Mouse (Mus musculus): ENCODE data around the gene Dstn. TPM values are rescaled to one million over a fixed set of nuclear protein-coding genes. Genes with fewer than 3 reads are reported as not detected.

Gene Dstn
- polyA plus RNA-seq, 1 experiment from 2014 or later: 473 TPM

- H3K36me3 ChIP-seq (ENCODE audit: insufficient read depth): no peaks in the 10 kb centered on the region
- no peaks in the 10 kb centered on the region for H3K27me3 ChIP-seq (ENCODE audit: insufficient read depth, low read length)
- H3K9me3 ChIP-seq (ENCODE audit: low read depth, low read length): no peaks in the 10 kb centered on the region
- no peak for DNase-seq
- no peak overlapping the region for H3K4me2 ChIP-seq
- TF ChIP-seq CTCF (IDR thresholded peaks at IDR 0.05; ENCODE audit: low read depth): no peak
- 88% methylated on average over 4 of the region's 4 CpGs for WGBS
- H3K27ac ChIP-seq (ENCODE audit: low read depth): no peak overlapping the region
- no peak overlapping the region for H3K4me3 ChIP-seq (ENCODE audit: low read depth, low read length)
- ATAC-seq (ENCODE audit: insufficient read depth): no peak
- no peaks in the 10 kb centered on the region for H3K4me1 ChIP-seq (ENCODE audit: insufficient read depth)
- H3K9ac ChIP-seq: no peak overlapping the region
Observed at GRCm38 (mm10) chr2:143882002-143882401, 33.1 kb upstream of the Dstn start.

- no peaks in the 10 kb centered on the region for H3K36me3 ChIP-seq (ENCODE audit: insufficient read depth)
- H3K4me2 ChIP-seq: no peak overlapping the region
- 69% methylated on average over 10 of the region's 10 CpGs for WGBS
- TF ChIP-seq CTCF (IDR thresholded peaks at IDR 0.05; ENCODE audit: low read depth): no peak
- no peaks in the 10 kb centered on the region for H3K27me3 ChIP-seq (ENCODE audit: insufficient read depth, low read length)
- no peaks in the 10 kb centered on the region for H3K4me1 ChIP-seq (ENCODE audit: insufficient read depth)
- H3K4me3 ChIP-seq (ENCODE audit: low read depth, low read length): no peak overlapping the region
- H3K9me3 ChIP-seq (ENCODE audit: low read depth, low read length): no peaks in the 10 kb centered on the region
- no peak for DNase-seq
- no peak overlapping the region for H3K27ac ChIP-seq (ENCODE audit: low read depth)
- no peak overlapping the region for H3K9ac ChIP-seq
- ATAC-seq (ENCODE audit: insufficient read depth): no peak
Observed at GRCm38 (mm10) chr2:143882606-143883288, 32.4 kb upstream of the Dstn start.

- no peaks in the 10 kb centered on the region for H3K27me3 ChIP-seq (ENCODE audit: insufficient read depth, low read length)
- H3K4me2 ChIP-seq: peak overlapping the region; percentile 29
- H3K9me3 ChIP-seq (ENCODE audit: low read depth, low read length): no peaks in the 10 kb centered on the region
- no peak for TF ChIP-seq CTCF (IDR thresholded peaks at IDR 0.05; ENCODE audit: low read depth)
- no peak overlapping the region for H3K4me3 ChIP-seq (ENCODE audit: low read depth, low read length)
- no peaks in the 10 kb centered on the region for H3K4me1 ChIP-seq (ENCODE audit: insufficient read depth)
- no peak overlapping the region for H3K9ac ChIP-seq
- peak overlapping the region; percentile 81 for H3K27ac ChIP-seq (ENCODE audit: low read depth)
- ATAC-seq (ENCODE audit: insufficient read depth) (no peak), DNase-seq (no peak)
- no peaks in the 10 kb centered on the region for H3K36me3 ChIP-seq (ENCODE audit: insufficient read depth)
- 67% methylated on average over 15 of the region's 15 CpGs for WGBS
Observed at GRCm38 (mm10) chr2:143889131-143889859, 25.8 kb upstream of the Dstn start.

GRCm38 (mm10) chr2:143889860-143890433 is 25.2 kb upstream of the Dstn start:
- DNase-seq (peak; percentile 86), ATAC-seq (ENCODE audit: insufficient read depth) (peak; percentile 94)
- Histone ChIP-seq H3K4me3 (ENCODE audit: low read depth, low read length) (no peak overlapping the region), H3K9me3 (ENCODE audit: low read depth, low read length) (no peaks in the 10 kb centered on the region), H3K27ac (ENCODE audit: low read depth) (peak overlapping the region; percentile 81), H3K27me3 (ENCODE audit: insufficient read depth, low read length) (no peaks in the 10 kb centered on the region), H3K9ac (no peak overlapping the region), H3K4me1 (ENCODE audit: insufficient read depth) (no peaks in the 10 kb centered on the region), H3K4me2 (peak overlapping the region; percentile 29), H3K36me3 (ENCODE audit: insufficient read depth) (no peaks in the 10 kb centered on the region)
- no peak for TF ChIP-seq CTCF (IDR thresholded peaks at IDR 0.05; ENCODE audit: low read depth)
- 46% methylated on average over 12 of the region's 12 CpGs for WGBS

- H3K27ac ChIP-seq (ENCODE audit: low read depth): no peak overlapping the region; the same call in 1 of the 2 replicates
- WGBS: 77% methylated on average over 10 of the region's 10 CpGs
- peak; percentile 17; the same call in 1 of the 2 replicates for ATAC-seq (ENCODE audit: insufficient read depth)
Observed at GRCm38 (mm10) chr2:143891302-143892048, 23.6 kb upstream of the Dstn start.

GRCm38 (mm10) chr2:143899470-143900220 is 15.5 kb upstream of the Dstn start:
- Histone ChIP-seq H3K27me3 (ENCODE audit: insufficient read depth, low read length) (no peaks in the 10 kb centered on the region), H3K4me3 (ENCODE audit: low read depth, low read length) (no peak overlapping the region), H3K9me3 (ENCODE audit: low read depth, low read length) (no peaks in the 10 kb centered on the region), H3K36me3 (ENCODE audit: insufficient read depth) (no peaks in the 10 kb centered on the region), H3K4me2 (no peak overlapping the region), H3K27ac (ENCODE audit: low read depth) (no peak overlapping the region), H3K4me1 (ENCODE audit: insufficient read depth) (0 out of 2 replicates have a peak, but pooled peaks cover 3% of the 10 kb centered on the region), H3K9ac (no peak overlapping the region)
- TF ChIP-seq CTCF (IDR thresholded peaks at IDR 0.05; ENCODE audit: low read depth): no peak
- ATAC-seq (ENCODE audit: insufficient read depth) (no peak), DNase-seq (no peak)
- WGBS: 81% methylated on average over 9 of the region's 9 CpGs

More at GRCm38 (mm10) chr2:143891302-143892048, 23.6 kb upstream of the Dstn start:
- H3K9me3 ChIP-seq (ENCODE audit: low read depth, low read length): no peaks in the 10 kb centered on the region
- no peak overlapping the region for H3K4me3 ChIP-seq (ENCODE audit: low read depth, low read length)
- H3K4me1 ChIP-seq (ENCODE audit: insufficient read depth): no peaks in the 10 kb centered on the region
- no peaks in the 10 kb centered on the region for H3K27me3 ChIP-seq (ENCODE audit: insufficient read depth, low read length)
- H3K9ac ChIP-seq: no peak overlapping the region
- no peak for DNase-seq
- no peak overlapping the region for H3K4me2 ChIP-seq
- TF ChIP-seq CTCF (IDR thresholded peaks at IDR 0.05; ENCODE audit: low read depth): no peak
- H3K36me3 ChIP-seq (ENCODE audit: insufficient read depth): no peaks in the 10 kb centered on the region

All from lung, embryonic 14.5 days (tissue).